Mouse (Mus musculus) layer of hippocampus, adult 9-11 months (tissue): ENCODE results near the gene Megf11.

Experiments
- DNase-seq: peaks from one replicate; pipeline ENCODE4 v3.0.0; 2022

Gene Megf11

DNA sequence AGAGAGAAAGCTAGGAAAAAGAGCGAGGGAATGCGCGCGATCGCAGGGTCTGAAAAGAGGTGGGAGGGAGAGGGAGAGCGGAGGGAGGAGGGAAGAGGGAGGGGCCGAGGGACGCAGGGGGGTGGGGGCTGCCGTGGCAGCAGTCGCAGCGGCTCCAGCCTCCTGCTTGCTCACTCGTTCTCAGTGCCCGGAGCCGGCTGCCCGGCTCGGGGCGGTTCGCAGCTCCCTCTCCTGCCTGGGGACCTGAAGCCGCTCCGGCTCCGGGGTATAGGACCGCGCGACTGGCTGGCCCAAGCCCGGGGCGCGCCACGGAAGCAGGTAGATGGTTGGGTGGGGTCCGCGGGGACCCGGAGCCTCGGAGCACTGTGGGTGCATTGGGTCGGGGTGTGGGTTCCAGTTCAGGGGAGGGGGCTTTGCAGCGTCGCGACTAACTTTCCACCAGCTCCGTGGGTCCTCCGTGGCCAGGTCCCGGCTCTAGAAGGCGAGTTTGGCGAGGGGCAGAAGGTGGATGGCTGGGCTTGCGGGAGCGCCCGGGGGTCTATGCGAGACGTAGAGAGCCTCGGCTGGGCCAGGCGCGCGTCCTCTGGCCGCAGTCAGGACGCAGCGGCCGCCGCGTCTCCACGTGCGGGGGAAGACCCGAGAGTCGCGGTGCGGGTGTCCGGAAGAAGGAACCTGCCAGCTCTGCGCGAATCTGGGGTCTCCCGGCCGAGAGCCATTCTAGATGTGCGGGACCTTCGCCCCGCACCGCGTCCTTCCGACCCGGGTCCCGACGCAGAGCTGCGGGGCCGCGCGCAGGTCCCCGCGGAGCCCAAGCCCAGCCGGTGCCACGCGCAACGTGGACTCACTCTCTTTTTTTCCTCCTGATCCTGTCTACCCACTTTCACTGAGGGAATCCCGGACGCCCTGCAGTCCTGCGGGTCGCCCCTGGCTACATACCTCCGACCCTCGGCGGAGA lies at the start of gene Megf11:
Megf11 (plus strand) TSS at position 116 of the 955 bp plus-strand sequence.
- peak; percentile 18 for DNase-seq

DNA sequence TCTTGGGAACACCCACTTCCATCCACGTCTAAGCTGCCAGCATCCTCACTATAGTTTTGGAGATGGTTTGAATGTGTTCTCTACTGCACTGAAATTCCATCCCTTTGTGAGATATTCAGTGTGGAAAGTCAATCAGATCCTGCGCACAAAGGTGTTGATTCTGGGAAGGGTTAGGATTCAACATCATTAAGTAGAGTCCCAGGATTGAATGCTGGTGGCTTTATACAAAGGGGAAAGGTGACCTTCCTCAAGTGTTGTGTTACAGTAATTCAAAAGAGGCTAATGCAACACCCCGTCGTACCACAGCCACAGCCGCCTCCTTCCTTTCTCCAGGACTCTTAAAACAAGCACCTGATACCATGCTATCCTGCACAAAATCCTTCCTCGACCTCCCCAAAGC lies 49.6 kb upstream of the Megf11 start:
- DNase-seq: no peak

DNA sequence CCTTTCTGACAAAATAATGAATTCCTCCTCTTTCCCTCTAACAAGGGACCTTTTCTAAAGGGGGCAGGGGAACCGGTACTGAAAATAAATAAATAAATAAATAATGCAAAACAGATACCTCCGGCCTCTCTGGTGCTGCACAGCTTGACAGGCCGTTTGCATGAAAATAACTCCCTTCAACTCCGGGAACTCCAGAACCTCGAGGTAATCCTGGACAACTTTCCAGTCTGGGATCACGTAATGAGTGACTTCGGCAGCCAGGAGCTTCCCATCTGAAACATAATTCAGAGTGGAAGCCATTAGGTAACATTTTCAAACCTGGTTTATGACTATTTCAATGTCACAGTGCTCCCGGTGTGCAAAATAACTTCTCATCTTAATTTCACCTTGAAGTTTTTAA lies 46.1 kb upstream of the Megf11 start:
- no peak for DNase-seq

DNA sequence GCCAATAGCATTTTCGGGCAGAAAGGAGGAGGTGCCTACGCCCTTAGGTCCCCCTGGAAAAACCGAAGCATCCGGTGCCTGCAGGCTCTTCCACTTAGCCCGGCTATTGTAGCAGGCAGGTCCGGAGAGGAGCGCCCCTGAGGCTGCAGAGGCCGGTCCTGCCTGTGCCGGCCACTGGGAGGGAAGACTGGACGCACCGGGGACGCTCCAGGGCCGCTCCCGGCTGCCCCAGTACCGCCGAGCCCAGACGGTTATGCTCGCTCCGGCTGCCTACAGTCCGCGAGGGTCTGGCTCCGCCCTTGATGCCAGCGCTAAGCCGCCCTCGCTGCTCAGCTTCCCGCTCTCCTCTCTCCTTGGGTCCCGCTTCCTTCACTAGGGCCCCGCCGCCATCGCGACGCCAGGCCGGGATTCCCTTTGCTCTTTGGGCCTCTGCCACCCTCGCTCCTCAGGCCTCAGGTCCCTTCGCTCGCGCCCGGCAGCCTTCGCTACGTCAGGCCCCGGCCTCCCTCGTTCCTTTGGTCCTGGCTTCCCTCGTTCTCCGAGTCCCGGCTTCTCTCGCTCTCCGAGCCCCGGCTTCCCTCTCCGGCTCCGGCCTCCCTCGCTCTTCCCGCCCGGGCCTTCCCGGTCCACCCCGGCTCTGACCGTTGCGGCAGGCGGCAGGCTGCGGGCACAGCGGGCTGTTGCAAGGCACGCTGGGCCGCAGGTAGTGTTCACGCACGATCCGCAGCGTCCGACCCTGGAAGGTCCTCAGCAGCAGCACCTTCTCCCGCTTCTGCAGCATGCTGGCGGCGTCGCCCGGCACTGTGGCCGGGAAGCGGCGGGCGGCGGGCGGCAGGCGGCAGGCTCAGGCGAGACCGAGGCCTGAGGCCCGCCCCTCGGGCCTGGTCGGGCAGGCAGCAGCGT lies 44.8 kb upstream of the Megf11 start:
- DNase-seq: peak; percentile 48

DNA sequence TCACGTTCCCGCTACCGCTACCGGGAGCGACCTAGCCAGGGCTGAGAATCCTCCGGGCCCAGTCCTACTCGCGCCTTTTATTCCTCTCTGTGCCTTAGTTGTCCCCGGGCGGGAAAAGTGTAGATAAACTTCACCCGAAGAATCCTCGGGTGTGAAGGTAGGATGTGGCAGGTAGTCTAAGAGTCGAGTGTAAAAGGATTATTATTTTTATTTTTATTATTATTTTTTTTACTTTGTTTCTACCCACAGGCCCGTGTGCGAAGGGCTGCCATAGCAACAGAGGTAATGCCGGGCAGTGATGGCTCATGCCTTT lies 44.2 kb upstream of the Megf11 start, which contains the start of gene Dis3l:
Dis3l (minus strand) TSS at position 35 of the 313 bp plus-strand sequence.
- DNase-seq: no peak

DNA sequence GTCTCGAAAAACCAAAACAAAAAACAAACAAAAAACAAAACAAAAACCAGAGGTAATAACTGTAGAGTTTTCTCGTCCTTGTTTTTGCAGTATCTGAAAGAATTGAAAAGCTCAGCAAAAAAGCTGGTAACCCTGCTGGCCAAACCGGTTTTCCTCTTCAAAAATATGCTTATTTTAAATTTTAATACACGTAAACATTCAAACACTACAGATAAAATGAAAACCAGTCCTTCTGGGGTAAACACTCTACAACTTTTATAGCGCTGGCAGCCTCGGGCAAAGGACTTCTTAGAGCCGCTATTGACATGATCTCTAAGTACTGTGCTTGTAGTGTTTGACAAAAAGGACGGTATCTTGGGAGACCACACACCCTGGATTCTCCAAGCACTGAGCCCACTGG lies 43.8 kb upstream of the Megf11 start:
- no peak for DNase-seq

DNA sequence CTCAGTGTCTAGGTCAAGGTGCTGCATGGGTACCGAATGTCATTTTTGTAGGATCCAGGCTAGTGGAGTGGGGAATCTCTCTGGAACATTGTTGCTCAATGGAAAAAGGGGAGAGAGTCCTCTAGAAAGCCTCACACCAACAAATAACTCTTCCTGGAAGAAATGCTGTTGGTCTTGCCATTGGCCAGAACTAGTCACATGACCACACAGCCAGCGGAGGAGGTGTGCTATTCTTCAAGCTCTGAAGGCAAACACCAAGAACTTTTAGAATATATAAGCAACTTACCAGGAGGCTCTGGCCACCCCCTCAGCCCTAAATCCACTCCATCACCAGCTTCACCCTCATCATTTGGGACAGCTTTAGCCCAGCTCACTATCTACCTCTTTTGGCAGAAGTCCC lies 41.8 kb upstream of the Megf11 start:
- DNase-seq: no peak

DNA sequence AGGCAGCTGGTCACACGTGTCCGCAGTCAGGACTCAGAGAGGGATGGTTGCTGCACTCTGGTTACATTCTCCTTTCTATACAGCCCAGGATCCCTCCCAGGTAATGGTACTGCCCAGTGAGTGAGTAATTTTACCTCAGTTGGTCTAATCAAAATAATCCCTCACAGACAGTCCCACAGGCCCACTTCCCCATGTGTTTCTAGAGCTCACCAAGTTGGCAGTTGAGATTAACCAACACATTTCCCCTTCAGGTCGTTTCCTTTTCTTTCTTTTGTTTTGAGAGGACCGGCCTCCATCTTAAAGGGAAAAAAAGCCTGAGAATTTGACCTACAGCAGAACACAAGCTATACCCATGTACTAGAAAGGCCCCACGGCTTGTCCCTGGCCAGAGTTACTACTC lies 39.5 kb upstream of the Megf11 start:
- no peak for DNase-seq

DNA sequence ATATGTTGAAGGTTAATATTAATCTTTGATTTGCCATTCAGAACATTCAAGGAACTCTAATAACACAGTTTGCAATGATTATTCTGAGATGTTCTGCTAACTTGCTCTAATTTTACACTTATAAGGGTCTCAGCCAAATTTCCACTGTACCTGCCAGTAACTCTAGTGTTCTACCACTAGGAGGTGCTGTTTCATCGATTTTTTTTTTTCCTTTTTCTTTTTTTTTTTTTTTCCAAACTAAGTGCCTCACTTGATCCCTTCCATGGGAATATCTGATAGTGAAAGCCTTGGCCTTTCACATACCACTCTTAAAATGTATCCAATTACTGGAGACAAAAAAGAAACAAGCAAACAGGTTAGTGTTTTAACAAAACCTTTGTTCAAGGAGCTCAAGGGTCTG lies 38.0 kb upstream of the Megf11 start:
- no peak for DNase-seq

DNA sequence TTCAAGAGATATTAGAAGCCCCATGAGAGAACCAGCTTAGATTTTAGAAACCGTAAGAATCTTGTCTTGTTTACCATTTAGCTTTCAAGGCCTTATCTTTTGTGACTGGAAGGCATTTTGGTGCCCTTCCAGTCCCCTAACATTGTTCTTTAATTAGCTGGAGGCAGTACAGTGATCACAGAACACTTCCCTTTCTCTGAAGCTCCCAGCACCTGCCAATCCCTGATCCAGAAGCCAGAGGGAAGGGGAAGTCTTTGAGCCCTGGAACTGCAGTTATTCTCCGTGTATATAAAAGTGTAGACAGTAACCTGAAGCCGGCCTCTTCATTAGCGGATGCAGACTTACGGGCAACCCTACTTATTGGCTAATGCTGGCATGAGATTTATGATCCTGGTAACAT lies 35.9 kb upstream of the Megf11 start:
- DNase-seq: no peak

DNA sequence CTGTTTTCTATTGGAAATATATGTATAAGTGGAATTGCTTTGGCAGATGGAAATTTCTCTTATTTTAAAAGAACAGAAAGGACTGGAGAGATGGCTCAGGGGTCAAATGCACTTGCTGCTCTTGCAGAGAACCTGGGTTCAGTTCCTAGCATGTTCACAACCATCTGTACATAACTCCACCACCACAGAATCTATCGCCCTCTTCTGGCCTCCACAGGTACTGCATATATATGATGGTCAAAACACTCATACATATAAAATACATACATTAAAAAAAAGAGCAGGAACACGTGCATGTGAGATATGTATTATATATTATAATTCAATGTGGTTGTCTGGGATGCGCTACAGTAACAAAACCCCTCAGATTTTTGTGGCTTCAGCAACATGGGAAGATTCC lies 34.2 kb upstream of the Megf11 start:
- no peak for DNase-seq

DNA sequence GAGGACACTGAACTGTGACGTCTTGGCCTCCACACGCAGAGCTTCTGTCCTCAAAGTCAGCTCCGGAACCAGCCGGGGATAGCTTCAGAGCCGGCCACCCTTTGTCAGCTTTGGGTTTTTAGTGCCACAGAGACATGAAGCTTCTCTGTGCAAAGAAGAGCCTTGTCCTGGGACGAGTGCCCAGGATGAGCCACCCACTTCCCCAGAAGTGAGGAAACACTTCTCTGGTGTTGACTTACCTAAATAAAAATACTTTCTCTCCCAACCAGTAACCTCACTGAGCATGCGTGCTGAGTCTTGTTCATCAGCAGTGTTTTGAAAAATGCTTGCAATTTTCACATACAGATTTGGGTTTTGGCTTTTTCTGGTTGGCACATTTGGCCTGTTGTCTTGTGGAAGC lies 29.8 kb upstream of the Megf11 start:
- DNase-seq: no peak

DNA sequence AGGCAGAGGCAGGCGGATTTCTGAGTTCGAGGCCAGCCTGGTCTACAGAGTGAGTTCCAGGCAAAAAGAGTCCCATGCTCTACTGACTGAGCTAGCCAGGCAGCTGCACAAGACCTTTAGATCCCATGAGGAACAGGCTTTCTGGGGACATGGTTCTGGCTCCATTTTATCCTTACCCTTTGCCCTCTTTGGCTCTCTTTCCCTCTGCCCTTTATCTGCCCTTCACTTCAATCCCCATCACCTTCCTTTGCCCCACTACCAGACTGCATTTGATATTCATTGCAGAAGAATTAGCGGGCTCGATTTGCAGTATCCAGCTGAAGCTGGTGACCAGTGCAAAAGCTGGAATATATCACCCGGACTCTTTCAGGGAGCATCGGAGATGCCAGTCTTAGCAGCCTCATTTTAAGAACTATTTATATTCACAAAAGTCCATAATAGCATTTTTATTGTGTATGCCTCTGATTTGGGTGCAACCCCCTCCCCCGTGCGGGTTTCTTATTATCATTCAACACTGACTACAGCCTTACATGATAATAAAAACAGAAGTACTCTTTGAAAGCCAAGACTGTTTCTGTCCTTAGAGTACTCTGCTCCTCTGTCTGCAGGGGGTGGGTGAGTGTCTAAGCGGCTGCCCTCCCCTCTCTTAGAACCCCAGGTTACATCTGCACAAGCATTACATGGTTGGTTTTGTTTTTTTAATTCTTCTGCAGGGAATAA lies 24.0 kb upstream of the Megf11 start:
- DNase-seq: no peak

DNA sequence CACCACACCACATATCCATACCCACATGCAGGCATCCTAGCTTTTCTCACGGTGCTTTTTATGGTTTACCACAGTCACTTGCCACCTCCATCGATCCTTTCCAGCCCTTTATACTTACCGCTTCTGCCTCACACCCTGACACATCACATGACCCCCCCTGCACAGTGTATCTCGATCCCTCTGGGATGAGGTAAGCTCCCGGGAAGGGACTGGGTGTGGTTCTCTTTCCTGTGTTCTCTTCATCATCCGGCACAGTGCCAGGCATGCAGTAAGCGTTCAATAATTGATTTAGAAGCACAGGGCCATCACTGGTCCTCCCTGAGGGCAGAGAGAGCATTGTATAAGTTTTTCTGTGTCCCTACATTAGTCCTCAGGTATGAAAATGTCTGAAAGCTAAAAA lies 15.6 kb upstream of the Megf11 start:
- DNase-seq: no peak

DNA sequence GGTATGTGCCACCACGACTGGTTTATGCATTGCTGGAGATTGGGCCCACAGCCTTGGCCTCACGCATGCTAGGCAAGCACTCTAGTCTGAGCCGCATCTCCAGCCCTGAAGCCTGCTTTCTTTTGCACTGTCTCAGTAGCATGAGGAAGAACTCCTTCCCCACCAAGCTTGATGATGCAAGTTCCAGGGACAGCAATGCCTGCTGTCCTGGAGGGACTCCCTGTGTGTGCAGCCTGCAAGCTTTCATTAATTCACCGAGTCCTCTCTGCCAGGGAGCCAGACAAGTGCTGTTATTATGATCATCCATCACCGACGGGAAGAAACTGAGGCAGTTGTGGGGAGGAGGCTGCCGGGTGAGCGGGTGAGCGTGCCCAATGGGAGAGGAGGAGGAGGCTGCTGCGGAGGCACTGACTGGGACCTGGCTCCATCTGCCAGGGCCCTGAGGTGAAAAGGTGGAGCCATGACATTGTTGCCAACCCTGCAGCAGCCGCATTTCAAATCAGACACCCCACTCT lies 14.1 kb upstream of the Megf11 start:
- DNase-seq: no peak

DNA sequence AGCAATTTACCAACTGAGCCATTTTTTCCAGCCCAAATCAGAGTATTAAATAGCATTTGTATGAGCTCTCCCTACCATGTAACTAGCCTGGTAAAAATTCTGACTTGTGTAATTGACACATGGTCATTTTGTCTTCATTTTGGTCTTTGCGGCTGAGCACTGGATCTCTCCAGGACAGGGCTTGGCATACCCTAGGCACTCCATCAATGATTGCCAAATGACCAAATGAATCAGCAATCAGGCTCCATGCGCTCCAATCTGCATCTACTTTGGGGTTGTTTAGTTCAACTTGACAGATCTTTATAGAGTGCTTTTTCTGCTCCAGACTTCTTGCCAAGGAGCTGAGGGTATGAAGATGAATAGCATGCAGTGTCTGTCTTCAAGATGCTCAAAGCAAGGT lies 9.0 kb upstream of the Megf11 start:
- DNase-seq: no peak

DNA sequence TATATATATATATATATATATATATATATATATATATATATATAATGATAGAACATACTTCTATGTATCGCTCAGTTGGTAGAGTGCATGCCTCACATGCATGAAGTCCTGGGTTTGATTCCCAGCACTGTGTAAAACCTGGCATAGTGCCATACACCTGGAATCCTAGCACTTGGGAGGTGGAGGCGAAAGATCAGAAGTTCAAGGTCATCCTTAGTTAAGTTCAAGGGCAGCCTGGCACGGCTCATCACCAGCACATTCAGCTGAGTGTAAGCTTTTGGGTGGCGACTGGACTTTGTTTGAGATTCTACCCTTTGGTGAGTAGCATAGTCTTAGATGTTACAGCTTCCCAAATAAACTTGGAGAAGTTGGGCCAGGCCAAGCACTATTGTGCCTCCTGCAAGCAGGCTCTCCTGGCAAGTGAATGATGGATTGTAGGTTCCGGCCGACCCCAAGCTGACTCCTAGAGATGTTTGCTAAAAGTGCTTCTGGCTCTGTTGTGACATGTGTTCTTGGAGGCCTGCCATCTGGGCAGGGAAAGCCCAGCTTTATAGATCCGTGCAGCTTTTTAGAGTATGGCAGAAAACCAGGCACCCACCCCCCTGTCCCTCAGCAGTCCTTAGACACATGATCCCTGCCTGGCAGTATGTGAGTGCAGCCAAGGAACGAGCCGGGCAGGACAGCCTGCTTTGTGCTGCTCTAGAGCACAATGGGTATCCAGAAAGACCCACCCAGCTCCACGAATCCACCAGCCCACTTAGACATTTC lies 2.2 kb upstream of the Megf11 start:
- no peak for DNase-seq

DNA sequence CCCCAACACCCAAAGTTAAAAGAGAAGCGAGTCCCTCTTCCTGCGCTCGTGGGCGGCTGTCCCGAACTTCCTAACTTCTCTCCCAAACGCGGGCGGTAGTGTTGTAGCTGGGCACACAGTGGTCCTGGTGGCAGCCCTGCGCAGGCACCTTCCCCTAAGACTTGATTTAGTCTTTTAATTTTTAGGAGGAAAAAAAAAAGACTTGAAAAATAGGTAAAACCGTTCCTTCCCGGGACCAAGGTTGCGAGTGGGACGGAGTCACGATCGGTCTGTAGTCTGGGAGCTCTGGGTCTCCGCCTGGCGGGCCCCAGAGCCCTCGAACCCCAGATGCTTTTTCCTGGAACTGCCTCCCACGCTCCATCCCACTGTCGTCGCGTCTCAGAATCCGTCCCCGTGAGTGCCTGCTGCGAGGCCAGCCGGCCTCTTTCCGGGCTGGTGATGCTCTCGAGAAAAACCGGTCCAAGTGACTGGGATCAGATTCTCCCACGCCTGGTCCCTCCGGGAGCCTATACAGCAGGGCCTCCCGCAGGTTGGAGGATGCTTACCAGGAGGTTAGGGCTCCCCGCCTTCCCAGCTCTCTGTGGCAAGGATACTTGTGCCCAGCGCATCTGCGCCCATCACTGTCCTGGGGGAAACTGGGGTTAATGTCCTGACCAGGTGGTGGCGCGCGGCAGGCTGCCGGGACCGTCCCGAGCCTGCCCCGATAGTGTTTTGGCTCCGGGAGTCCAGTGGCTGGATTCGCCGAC lies 1.2 kb downstream of the Megf11 start:
- no peak for DNase-seq

DNA sequence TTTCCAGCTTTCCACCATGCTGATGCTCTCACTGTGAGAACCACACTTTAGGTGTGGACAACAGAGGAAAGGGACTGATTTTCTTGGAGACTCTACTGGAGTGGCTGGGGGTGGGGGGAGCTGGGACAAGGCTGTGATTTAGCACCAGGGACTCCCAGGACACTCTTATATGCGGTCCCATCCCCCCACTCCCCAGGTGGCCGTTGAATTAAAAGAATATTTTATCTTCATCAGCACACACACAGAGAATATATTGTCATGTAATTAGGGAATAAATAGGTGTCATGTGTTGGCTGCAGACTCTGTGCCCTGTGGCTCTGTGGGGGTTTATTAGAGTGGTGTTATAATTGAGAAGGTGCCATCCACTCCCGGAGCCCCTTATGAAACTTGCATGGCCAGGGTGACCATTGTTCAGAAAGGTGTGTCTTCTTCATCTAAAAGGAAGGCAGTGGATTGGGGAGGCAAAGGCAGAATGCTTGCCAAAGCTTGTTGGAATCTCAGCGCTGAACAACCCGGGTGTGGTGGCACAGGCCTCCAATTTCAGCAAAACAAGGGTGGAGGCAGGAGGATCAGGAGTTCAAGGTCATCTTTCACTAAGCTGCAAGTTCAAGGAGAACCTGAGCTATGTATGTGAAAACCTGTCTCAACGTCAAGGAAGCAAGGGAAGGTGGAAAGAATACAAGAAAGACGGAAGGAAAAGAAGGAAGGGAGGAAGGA lies 4.3 kb downstream of the Megf11 start:
- no peak for DNase-seq

DNA sequence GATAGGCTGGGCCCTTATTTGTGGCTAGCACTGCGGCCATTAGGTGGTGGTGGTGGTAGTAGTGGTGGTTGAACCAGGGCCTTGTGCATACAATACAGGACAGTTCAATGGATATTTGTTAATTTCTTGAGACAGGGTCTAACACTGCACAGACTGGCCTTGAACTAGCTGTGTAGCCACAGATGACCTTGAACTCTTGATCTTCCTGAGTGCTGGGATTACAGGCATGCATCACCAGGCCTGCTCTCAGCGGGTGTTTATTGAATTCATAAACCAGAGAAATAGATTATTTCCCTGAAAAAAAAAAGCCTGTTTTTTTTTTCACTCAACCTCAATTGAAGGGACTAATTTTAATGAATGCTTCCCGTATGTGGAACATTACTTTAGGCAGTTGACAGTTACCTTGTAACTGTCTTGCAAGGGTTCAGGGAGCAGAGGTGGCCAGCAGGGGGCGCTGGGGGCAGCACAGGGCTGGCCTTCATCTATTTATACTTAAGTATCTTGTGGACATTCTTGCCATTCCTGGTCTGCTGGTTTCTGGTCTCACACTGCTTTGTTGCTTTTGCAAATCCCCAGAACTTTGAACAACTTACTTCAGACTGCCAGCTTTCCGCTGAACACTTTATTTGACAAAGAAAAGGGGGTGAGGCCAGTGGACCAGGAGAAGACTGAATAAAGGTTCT lies 8.6 kb downstream of the Megf11 start:
- DNase-seq: peak; percentile 50
